Mouse (Mus musculus): Measurements from ENCODE around the gene S1pr1. TPM values are rescaled to one million over a fixed set of nuclear protein-coding genes. Genes with fewer than 3 reads are reported as not detected.

S1pr1 gene
- total and polyA plus RNA-seq, 3 experiments: 0.08 to 0.13 TPM; not detected in 1

DNA sequence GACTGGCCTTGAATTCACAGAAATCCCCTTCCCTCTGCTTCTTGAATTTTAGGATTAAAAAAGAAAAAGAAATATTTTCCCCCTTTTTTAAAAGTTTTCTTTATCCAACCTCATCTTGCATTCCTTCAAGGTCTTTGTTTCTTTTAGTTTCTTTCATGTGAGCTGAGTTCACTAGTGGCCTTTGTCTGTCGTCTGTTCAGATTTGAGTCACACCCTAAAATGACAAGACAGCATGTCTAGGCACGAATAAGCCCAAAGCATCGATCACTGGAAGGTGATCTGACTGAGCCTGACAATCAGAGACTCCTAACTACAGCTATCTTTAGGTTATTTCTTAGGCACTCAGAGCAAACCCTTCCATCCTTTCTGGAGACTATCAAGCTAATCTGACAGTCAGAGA, 13.3 kb upstream of the S1pr1 start:
- no peaks in the 10 kb centered on the region for H3K79me2 ChIP-seq (ENCODE audit: control insufficient read depth, insufficient read depth, low read length, poor library complexity)
- no peaks in the 10 kb centered on the region for H3K4me1 ChIP-seq (ENCODE audit: control insufficient read depth in 1 of 2, insufficient read depth in 2 of 2, low read length in 2 of 2)
- no peak overlapping the region for H3K9ac ChIP-seq (ENCODE audit: control insufficient read depth, low read depth, low read length, poor library complexity, severe bottlenecking)
- no peaks in the 10 kb centered on the region for H3K9me3 ChIP-seq (replicated peaks; ENCODE audit: insufficient read depth, low read length)
- TF ChIP-seq RAD21 (IDR thresholded peaks at IDR 0.05; ENCODE audit: low read depth, low read length) (no peak), ELF1 (IDR thresholded peaks at IDR 0.05; ENCODE audit: low read depth, low read length) (no peak), MAZ (IDR thresholded peaks at IDR 0.05; ENCODE audit: low read depth, low read length) (no peak), USF2 (IDR thresholded peaks at IDR 0.05; ENCODE audit: borderline replicate concordance in 1 of 2, insufficient read depth in 1 of 2, low read depth in 1 of 2, low read length in 2 of 2) (no peak), HCFC1 (IDR thresholded peaks at IDR 0.05; ENCODE audit: low read depth, low read length) (no peak), UBTF (IDR thresholded peaks at IDR 0.05; ENCODE audit: borderline replicate concordance, insufficient read depth, low read depth, low read length) (no peak), CHD1 (IDR thresholded peaks at IDR 0.05; ENCODE audit: low read depth, low read length) (no peak), MAFK (IDR thresholded peaks at IDR 0.05; ENCODE audit: borderline replicate concordance, low read depth, low read length) (no peak), RCOR1 (IDR thresholded peaks at IDR 0.05; ENCODE audit: low read depth, low read length) (no peak), NELFE (IDR thresholded peaks at IDR 0.05; ENCODE audit: low read depth, low read length) (no peak), GABPA (IDR thresholded peaks at IDR 0.05; ENCODE audit: low read depth, low read length) (no peak), ZKSCAN1 (IDR thresholded peaks at IDR 0.05; ENCODE audit: low read depth, low read length) (no peak), POLR2AphosphoS5 (IDR thresholded peaks at IDR 0.05; ENCODE audit: borderline replicate concordance, low read depth, low read length) (no peak), TAL1 (IDR thresholded peaks at IDR 0.05; ENCODE audit: low read length) (no peak), NRF1 (IDR thresholded peaks at IDR 0.05; ENCODE audit: insufficient read depth, low read depth, low read length, poor library complexity, severe bottlenecking) (no peak), POLR2AphosphoS2 (IDR thresholded peaks at IDR 0.05; ENCODE audit: low read length) (no peak), TBP (IDR thresholded peaks at IDR 0.05; ENCODE audit: low read depth, low read length) (no peak), SMC3 (IDR thresholded peaks at IDR 0.05; ENCODE audit: low read depth, low read length) (no peak)
- no peak for DNase-seq (ENCODE audit: low read depth, low spot score)
- no peaks in the 10 kb centered on the region for H3K36me3 ChIP-seq (ENCODE audit: control insufficient read depth in 1 of 2, insufficient read depth in 2 of 2, low read length in 2 of 2)
- H3K27ac ChIP-seq (ENCODE audit: control insufficient read depth, low read depth, low read length): no peak overlapping the region
- no peak overlapping the region for H3K4me3 ChIP-seq (ENCODE audit: control insufficient read depth in 1 of 2, insufficient read depth in 1 of 2, low read depth in 2 of 2, low read length in 2 of 2)
- H3K27me3 ChIP-seq (ENCODE audit: control insufficient read depth in 1 of 2, insufficient read depth in 2 of 2, low read length in 2 of 2): peaks cover 2 to 14% of the 10 kb centered on the region in 2 experiments

DNA sequence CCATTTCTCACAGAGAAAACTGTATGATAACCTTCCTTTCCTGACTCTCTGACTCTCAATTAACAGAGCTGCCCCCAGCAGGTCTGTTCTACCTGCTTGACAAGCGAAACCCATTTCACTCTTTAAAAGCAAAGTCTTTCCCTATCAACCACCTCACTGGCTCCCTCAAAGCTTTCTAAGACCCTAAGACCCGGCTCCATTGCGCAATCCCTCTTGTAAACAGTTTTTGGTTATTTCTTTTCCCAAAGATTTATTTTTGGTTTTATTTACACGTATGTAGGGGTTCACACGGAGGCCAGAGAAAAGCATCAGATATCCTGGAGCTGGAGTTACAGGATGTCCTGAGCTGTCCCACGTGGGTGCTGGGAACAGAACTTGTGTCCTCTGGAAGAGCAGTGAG, 4.0 kb upstream of the S1pr1 start:
- no peak for DNase-seq (ENCODE audit: low read depth, low spot score)
- peaks cover 8 to 20% of the 10 kb centered on the region in 2 experiments for H3K4me1 ChIP-seq (ENCODE audit: control insufficient read depth in 1 of 2, insufficient read depth in 2 of 2, low read length in 2 of 2)
- H3K36me3 ChIP-seq (ENCODE audit: control insufficient read depth in 1 of 2, insufficient read depth in 2 of 2, low read length in 2 of 2): peaks cover 0 to 15% of the 10 kb centered on the region in 2 experiments; a peak in 2 of 4 replicates
- no peak overlapping the region for H3K27ac ChIP-seq (ENCODE audit: control insufficient read depth, low read depth, low read length)
- no peak overlapping the region for H3K9ac ChIP-seq (ENCODE audit: control insufficient read depth, low read depth, low read length, poor library complexity, severe bottlenecking)
- no peaks in the 10 kb centered on the region for H3K79me2 ChIP-seq (ENCODE audit: control insufficient read depth, insufficient read depth, low read length, poor library complexity)
- TF ChIP-seq CTCF (IDR thresholded peaks at IDR 0.05 in 2 of 3, conservative IDR thresholded peaks at IDR 0.05 in 1 of 3; ENCODE audit: control insufficient read depth in 1 of 3, insufficient read depth in 1 of 3, low read depth in 2 of 3, low read length in 3 of 3, poor library complexity in 1 of 3, severe bottlenecking in 1 of 3) (no peak), JUND (IDR thresholded peaks at IDR 0.05; ENCODE audit: low read depth, low read length) (no peak), EP300 (IDR thresholded peaks at IDR 0.05; ENCODE audit: low read depth in 1 of 2, low read length in 2 of 2) (no peak), KAT2A (conservative IDR thresholded peaks at IDR 0.05; ENCODE audit: low read depth, low read length) (no peak), NELFE (IDR thresholded peaks at IDR 0.05; ENCODE audit: low read depth, low read length) (no peak), CHD1 (IDR thresholded peaks at IDR 0.05; ENCODE audit: low read depth, low read length) (no peak), MXI1 (IDR thresholded peaks at IDR 0.05; ENCODE audit: low read depth, low read length) (no peak), ZC3H11A (IDR thresholded peaks at IDR 0.05; ENCODE audit: low read depth, low read length) (no peak)
- H3K27me3 ChIP-seq (ENCODE audit: control insufficient read depth in 1 of 2, insufficient read depth in 2 of 2, low read length in 2 of 2): no peaks in the 10 kb centered on the region; a peak in 2 of 4 replicates
- H3K9me3 ChIP-seq (replicated peaks; ENCODE audit: insufficient read depth, low read length): no peaks in the 10 kb centered on the region
- no peak overlapping the region for H3K4me3 ChIP-seq (ENCODE audit: control insufficient read depth in 1 of 2, insufficient read depth in 1 of 2, low read depth in 2 of 2, low read length in 2 of 2)

Data from MEL (cell line).